Mouse (Mus musculus) testis, adult 2 months (tissue): ENCODE measurements around the gene Col4a1. TPM values are rescaled to one million over a fixed set of nuclear protein-coding genes. Genes with fewer than 3 reads are reported as not detected.

Experiments used
- H3K27ac ChIP-seq: fragments of 200-500 bp; 2 replicates; pipeline ENCODE4 v1.5.1; 2012; ENCODE audit warnings: low read depth, low read length; ENCODE audit not compliant: control insufficient read depth, insufficient read depth
- H3K27me3 ChIP-seq: fragments of 200-500 bp; 2 replicates; pipeline ENCODE4 v1.6.1; 2012; ENCODE audit warnings: mild to moderate bottlenecking, low read length, moderate library complexity; ENCODE audit not compliant: control insufficient read depth, insufficient read depth
- H3K36me3 ChIP-seq: fragments of 200-500 bp; 2 replicates; pipeline ENCODE4 v1.6.1; 2012; ENCODE audit warnings: mild to moderate bottlenecking, low read length; ENCODE audit not compliant: control insufficient read depth, insufficient read depth
- H3K4me1 ChIP-seq: fragments of 200-500 bp; 2 replicates; pipeline ENCODE4 v1.6.1; 2012; ENCODE audit warnings: low read length; ENCODE audit not compliant: control insufficient read depth, insufficient read depth
- H3K4me3 ChIP-seq: fragments of 200-500 bp; 2 replicates; pipeline ENCODE4 v1.5.1; 2012; ENCODE audit warnings: low read depth, mild to moderate bottlenecking, low read length, moderate library complexity, mixed read lengths; ENCODE audit not compliant: control insufficient read depth
- CTCF ChIP-seq: fragments of 200-500 bp; IDR thresholded peaks from 2 replicates; pipeline ENCODE4 v1.5.1; 2012; ENCODE audit warnings: low read depth, mild to moderate bottlenecking, inconsistent platforms, low read length, moderate library complexity; ENCODE audit not compliant: control insufficient read depth, insufficient read depth, insufficient replicate concordance
- POLR2A ChIP-seq: fragments of 200-500 bp; IDR thresholded peaks from 2 replicates; pipeline ENCODE4 v1.6.1; 2012; ENCODE audit warnings: low read depth, mild to moderate bottlenecking, inconsistent platforms, low read length, moderate library complexity; ENCODE audit not compliant: control insufficient read depth
- polyA plus RNA-seq: library from polyadenylated mRNA; depleted of rRNA; stranded (reverse); fragments of >200 nt; gene quantifications from 2 replicates; pipeline ENCODE4 v1.2.3, GENCODE M21; 2012

The Col4a1 gene
- polyA plus RNA-seq, 1 experiment: 18.8 TPM

DNA sequence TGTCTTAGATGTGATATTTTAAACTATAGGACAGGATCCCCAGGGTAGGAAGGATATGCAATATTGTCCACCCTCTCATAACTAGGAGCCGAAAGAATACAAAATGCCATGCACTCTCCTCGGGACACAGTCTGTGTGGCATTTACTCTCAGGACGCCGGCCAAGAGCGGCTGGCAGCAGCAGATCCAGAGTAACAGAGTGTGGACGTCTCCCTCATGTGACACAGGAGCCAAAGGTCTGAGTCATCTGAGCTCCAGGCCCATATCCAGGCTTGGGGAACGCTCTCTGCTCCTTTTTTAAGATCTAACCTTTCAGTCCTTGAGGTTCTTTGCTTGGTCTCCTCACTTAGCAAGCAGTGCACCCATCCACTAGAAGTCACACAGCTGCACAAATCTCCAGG lies 141.1 kb downstream of the Col4a1 start:
- TF ChIP-seq POLR2A: no peak
- no peak for TF ChIP-seq CTCF
- Histone ChIP-seq H3K4me1 (no peaks in the 10 kb centered on the region), H3K27ac (no peak overlapping the region), H3K36me3 (no peaks in the 10 kb centered on the region), H3K27me3 (no peaks in the 10 kb centered on the region), H3K4me3 (no peak overlapping the region)

DNA sequence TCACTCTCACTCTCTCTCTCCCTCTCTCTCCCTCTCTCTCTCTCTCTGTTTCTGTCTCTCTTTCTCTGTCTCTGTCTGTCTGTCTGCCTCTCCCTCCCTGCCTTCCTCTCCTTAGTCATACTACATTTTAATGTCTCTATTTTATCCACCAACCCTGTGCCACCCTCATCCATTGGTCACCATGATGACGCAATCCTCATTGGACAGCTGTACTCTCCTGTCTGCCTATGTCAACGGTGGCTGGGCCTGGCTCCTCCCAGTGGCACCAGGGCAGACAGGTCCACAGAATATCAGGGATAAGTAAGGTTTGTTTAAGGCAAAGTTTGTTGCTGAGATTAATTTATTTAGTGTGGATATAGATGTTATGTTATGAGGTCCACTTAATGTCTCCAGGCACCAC lies 143.2 kb downstream of the Col4a1 start:
- Histone ChIP-seq H3K36me3 (no peaks in the 10 kb centered on the region), H3K4me3 (no peak overlapping the region), H3K27me3 (no peaks in the 10 kb centered on the region), H3K4me1 (no peaks in the 10 kb centered on the region), H3K27ac (no peak overlapping the region)
- no peak for TF ChIP-seq CTCF
- no peak for TF ChIP-seq POLR2A

DNA sequence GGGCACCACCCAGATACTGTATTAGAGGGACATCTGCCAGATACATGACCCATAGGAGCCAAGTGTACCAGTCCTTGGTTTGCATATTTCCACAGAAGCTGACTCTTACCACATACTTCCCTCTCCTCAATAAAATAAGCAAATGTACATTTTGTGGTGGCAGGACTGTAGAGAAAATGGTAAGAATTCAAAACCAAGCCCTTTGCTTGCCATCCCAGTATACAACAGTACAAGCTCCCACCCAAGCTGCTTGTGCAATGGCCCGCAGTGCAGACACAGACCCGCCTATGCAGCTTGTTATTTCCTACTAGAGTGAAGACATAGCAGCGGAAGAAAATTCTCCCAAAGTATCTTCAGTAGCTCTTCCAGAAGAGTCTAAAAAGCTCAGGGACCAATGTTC lies 143.8 kb downstream of the Col4a1 start:
- Histone ChIP-seq H3K4me1 (no peaks in the 10 kb centered on the region), H3K27me3 (no peaks in the 10 kb centered on the region), H3K4me3 (no peak overlapping the region), H3K36me3 (no peaks in the 10 kb centered on the region), H3K27ac (no peak overlapping the region)
- TF ChIP-seq CTCF: no peak
- TF ChIP-seq POLR2A: no peak

DNA sequence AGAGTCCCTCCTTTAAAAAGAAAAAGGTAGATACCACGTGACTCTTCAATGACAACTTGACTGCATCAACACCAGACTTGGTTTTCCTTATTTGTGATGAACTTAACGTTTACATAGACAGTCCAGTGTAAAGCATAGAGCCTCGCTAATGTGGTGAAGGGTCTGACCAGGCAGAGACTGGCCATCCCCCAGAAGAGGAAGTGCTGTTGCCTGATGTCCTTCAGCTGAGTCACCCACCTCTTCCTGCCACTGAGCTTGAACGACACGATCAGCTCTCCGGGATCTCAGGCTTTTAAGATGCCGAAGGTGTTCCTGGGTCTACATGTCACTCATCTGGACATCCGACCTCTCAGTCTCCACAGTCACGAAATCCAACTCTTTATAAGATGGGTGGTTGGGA lies 144.7 kb downstream of the Col4a1 start:
- Histone ChIP-seq H3K4me3 (no peak overlapping the region), H3K36me3 (no peaks in the 10 kb centered on the region), H3K27ac (no peak overlapping the region), H3K27me3 (no peaks in the 10 kb centered on the region), H3K4me1 (no peaks in the 10 kb centered on the region)
- TF ChIP-seq POLR2A (no peak), CTCF (no peak)

DNA sequence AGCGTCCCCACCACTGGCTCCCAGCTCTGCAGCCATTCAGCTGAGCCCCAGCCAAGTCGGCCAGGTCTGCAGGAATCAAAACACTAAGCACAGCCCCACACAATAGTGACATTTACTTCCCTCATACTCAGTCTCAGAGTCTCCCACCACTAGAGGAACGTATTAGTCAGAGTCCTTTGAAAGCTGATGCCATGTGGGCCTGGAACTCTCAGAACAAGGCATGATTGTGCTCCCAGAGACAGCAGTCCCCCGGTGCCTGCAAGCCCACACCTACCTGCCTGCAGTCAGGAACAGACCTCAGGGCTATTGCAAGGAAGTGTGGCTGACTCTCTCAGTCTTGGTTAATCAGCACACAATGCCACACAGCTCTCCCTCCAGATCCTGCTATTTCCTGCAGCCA lies 147.0 kb downstream of the Col4a1 start:
- no peak for TF ChIP-seq POLR2A
- TF ChIP-seq CTCF: no peak
- Histone ChIP-seq H3K4me1 (no peaks in the 10 kb centered on the region), H3K4me3 (no peak overlapping the region), H3K36me3 (no peaks in the 10 kb centered on the region), H3K27me3 (no peaks in the 10 kb centered on the region), H3K27ac (no peak overlapping the region)

DNA sequence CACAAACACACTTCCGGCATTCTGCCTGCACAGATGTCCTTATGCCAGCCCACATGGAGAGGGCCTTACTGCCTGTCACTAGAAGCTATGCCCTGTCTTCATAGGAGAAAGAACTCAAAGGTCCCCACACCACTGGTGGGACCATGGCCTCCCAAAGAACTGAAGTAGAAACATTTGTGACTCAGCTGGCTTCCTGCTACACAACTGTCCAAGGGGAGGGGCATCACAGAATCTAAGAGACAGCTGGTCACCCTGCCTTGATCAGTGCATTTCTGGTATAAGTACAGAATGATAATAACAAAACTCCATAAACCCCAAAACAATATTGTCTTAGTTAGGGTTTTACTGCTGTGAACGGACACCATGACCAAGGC lies 156.3 kb downstream of the Col4a1 start:
- no peaks in the 10 kb centered on the region for H3K36me3 ChIP-seq
- H3K4me3 ChIP-seq: no peak overlapping the region
- H3K27ac ChIP-seq: no peak overlapping the region
- H3K4me1 ChIP-seq: no peaks in the 10 kb centered on the region
- TF ChIP-seq POLR2A: no peak
- TF ChIP-seq CTCF: no peak
- H3K27me3 ChIP-seq: no peaks in the 10 kb centered on the region

DNA sequence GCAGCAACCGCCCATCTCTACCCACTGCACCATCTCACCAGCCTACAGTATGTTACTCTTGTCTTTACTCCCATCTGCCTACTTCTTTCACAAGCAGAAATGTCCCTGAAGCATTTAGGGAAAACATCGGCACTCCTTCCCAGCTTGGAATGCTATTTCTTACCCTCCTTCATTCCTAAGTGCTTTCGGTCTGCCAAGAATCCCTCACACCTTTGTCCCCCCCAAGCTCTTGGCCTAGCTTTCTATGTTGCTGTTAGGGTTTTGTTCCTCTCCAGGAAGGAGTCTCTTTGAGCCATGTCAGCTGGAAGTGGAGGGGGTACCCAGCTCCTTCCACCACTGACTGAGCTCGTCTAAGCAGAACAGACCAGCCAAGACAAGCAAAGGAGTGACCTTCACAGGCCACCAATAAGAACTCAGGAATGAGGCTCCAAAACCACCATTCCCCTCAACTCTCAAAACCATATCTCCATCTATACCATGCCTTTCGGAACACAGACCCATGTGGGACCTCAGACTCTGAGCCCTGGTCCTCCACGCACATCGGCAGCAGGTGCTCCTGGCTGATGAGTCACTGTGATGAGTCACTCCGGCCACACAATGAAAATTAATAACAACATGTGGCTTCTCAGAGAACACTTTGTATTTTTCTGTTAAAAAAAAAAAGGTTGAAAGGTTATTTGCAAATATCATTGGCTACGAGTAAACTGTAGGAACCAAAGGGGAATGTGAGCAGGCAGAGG lies 156.9 kb downstream of the Col4a1 start:
- TF ChIP-seq POLR2A: no peak
- no peak for TF ChIP-seq CTCF
- Histone ChIP-seq H3K36me3 (no peaks in the 10 kb centered on the region), H3K27me3 (no peaks in the 10 kb centered on the region), H3K27ac (no peak overlapping the region), H3K4me1 (no peaks in the 10 kb centered on the region), H3K4me3 (no peak overlapping the region)

DNA sequence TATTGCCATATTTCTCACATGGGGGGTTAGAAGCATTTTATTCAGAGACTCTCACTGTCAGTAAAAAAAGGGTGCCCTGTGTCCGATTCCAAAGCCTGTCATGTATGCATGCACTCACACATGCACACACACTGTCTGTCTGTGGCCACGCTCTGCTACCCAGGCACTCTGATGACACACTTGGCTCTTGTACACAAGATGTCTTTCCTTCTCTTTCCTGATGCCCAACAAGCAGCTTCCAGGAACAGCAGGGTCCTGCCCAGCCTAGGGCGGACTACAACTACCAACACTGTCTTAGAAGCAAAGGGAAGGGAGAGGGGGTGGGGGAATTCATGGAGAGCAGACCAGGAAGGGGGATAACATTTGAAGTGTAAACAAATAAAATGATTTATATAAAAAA lies 162.4 kb downstream of the Col4a1 start:
- TF ChIP-seq POLR2A (no peak), CTCF (no peak)
- no peaks in the 10 kb centered on the region for H3K36me3 ChIP-seq

More for the DNA sequence above, 162.4 kb downstream of the Col4a1 start:
- Histone ChIP-seq H3K4me3 (no peak overlapping the region), H3K4me1 (no peaks in the 10 kb centered on the region), H3K27ac (no peak overlapping the region), H3K27me3 (no peaks in the 10 kb centered on the region)
